In genomic region chr11:72963058-72963788, GRCm38 (mm10) we compare ENCODE assay signal across 15 mouse cellular contexts. TPM values are rescaled to one million over a fixed set of nuclear protein-coding genes. Genes with fewer than 3 reads are reported as not detected.
DNase-seq lines count a peak whose midpoint lies in the region; ATAC-seq lines count a peak whose summit lies in the region.
"Had no signal": no experiment of that assay in that cellular context is flagged by ENCODE, and none has a peak within 500 bp of the region (broad histone marks: within the 10 kb centered on the region; RNA-seq: fewer than 3 reads in every experiment).

No protein-coding gene starts in this region.

- H3K4me2 ChIP-seq in kidney, embryonic 15.5 days = no peak overlapping the region
- peak overlapping the region; percentile 32 for H3K4me2 ChIP-seq in intestine, embryonic 14.5 days (ENCODE audit: low read length)
- H3K4me2 ChIP-seq: embryonic facial prominence, embryonic 13.5 days; limb, embryonic 15.5 days; neural tube, embryonic 12.5 days had no signal

- no peak overlapping the region for H3K27ac ChIP-seq in kidney, embryonic 15.5 days
- peak overlapping the region; percentile 66 for H3K27ac ChIP-seq in intestine, embryonic 14.5 days (ENCODE audit: low read depth)
- H3K27ac ChIP-seq: embryonic facial prominence, embryonic 13.5 days; forebrain, embryonic 10.5 days; limb, embryonic 15.5 days; neural tube, embryonic 12.5 days had no signal

- no peak for DNase-seq in kidney, adult 8-10 months
- DNase-seq in A20 (ENCODE audit: low read depth, low spot score) = peak; percentile 66
- peak; percentile 81 for DNase-seq in intestine, embryonic 14.5 days (ENCODE audit: low spot score)
- DNase-seq in urinary bladder, postnatal 36 days (ENCODE audit: low spot score in 2 of 2) = no peak
- DNase-seq: cerebellum, adult 11-12 months; lung, postnatal 36 days; right cerebral cortex, postnatal 4 days had no signal

- no peaks in the 10 kb centered on the region for H3K36me3 ChIP-seq in kidney, embryonic 15.5 days
- no peaks in the 10 kb centered on the region for H3K36me3 ChIP-seq in intestine, embryonic 14.5 days (ENCODE audit: control insufficient read depth, insufficient read depth, low read length)
- H3K36me3 ChIP-seq: embryonic facial prominence, embryonic 13.5 days; forebrain, embryonic 10.5 days; limb, embryonic 15.5 days; neural tube, embryonic 12.5 days had no signal

- H3K9ac ChIP-seq in kidney, embryonic 15.5 days = no peak overlapping the region
- no peak overlapping the region for H3K9ac ChIP-seq in intestine, embryonic 14.5 days (ENCODE audit: low read length)
- H3K9ac ChIP-seq: embryonic facial prominence, embryonic 13.5 days; limb, embryonic 15.5 days; neural tube, embryonic 12.5 days had no signal

- H3K4me3 ChIP-seq in kidney, embryonic 15.5 days (replicated peaks) = no peak overlapping the region
- H3K4me3 ChIP-seq in intestine, embryonic 14.5 days (ENCODE audit: low read depth, low read length) = no peak overlapping the region
- H3K4me3 ChIP-seq: embryonic facial prominence, embryonic 13.5 days; forebrain, embryonic 10.5 days; limb, embryonic 15.5 days; neural tube, embryonic 12.5 days had no signal

- 31% methylated on average over 7 of the region's 7 CpGs for WGBS in kidney, embryonic 15.5 days
- WGBS in intestine, embryonic 14.5 days = 21% methylated on average over 7 of the region's 7 CpGs

- peaks cover 37% of the 10 kb centered on the region for H3K27me3 ChIP-seq in kidney, embryonic 15.5 days
- peaks cover 12% of the 10 kb centered on the region for H3K27me3 ChIP-seq in intestine, embryonic 14.5 days (replicated peaks; ENCODE audit: control insufficient read depth, insufficient read depth, low read length)

- H3K9me3 ChIP-seq in kidney, embryonic 15.5 days (replicated peaks) = no peaks in the 10 kb centered on the region
- H3K9me3 ChIP-seq in intestine, embryonic 14.5 days (ENCODE audit: control insufficient read depth, low read length) = no peaks in the 10 kb centered on the region
- H3K9me3 ChIP-seq: embryonic facial prominence, embryonic 13.5 days; forebrain, embryonic 10.5 days; limb, embryonic 15.5 days; neural tube, embryonic 12.5 days had no signal

- H3K4me1 ChIP-seq in kidney, embryonic 15.5 days = peaks cover 31% of the 10 kb centered on the region
- H3K4me1 ChIP-seq in intestine, embryonic 14.5 days (replicated peaks; ENCODE audit: control insufficient read depth, insufficient read depth, low read length) = peaks cover 42% of the 10 kb centered on the region

- peak; percentile 37; the same call in 1 of the 2 replicates for ATAC-seq in kidney, embryonic 15.5 days (replicated peaks; ENCODE audit: low FRiP score)
- peak; percentile 56 for ATAC-seq in intestine, embryonic 14.5 days (replicated peaks; ENCODE audit: low FRiP score, low TSS enrichment, low read depth)
- ATAC-seq in neutrophil, adult 5-6 weeks (ENCODE audit: extremely low read depth, insufficient number of reproducible peaks, low FRiP score, poor library complexity, severe bottlenecking) = peak; percentile 33; the same call in 1 of the 2 replicates
- ATAC-seq in frontal cortex, adult (ENCODE audit: low TSS enrichment) = no peak
- ATAC-seq: midbrain, embryonic 16.5 days had no signal

RNA-seq across cellular contexts. Expression of gene Atp2a3, which starts 2.3 kb away (rescaled TPM):
- polyA plus RNA-seq in kidney, embryonic 15.5 days (2015; fragmentation: Nextera tagmentation; extraction: Ambion mirVana) = 4.2 and 5.7 TPM in 2 replicates
- polyA plus RNA-seq in intestine, embryonic 14.5 days (2014; fragmentation: Nextera tagmentation; extraction: Ambion mirVana) = 17.4 and 21.4 TPM in 2 replicates
- 240 and 251 TPM in 2 replicates for total RNA-seq in neutrophil, adult 5-6 weeks (2017)

RNA-seq across cellular contexts. Expression of gene P2rx1, which starts 35.7 kb away (rescaled TPM):
- 1.6 and 1.7 TPM in 2 replicates for polyA plus RNA-seq in kidney, embryonic 15.5 days (2015; fragmentation: Nextera tagmentation; extraction: Ambion mirVana)
- 1.7 and 10.1 TPM in 2 replicates for polyA plus RNA-seq in intestine, embryonic 14.5 days (2014; fragmentation: Nextera tagmentation; extraction: Ambion mirVana)
- 2.4 and 2.6 TPM in 2 replicates for total RNA-seq in neutrophil, adult 5-6 weeks (2017)

RNA-seq across cellular contexts. Expression of gene Camkk1, which starts 55.6 kb away (rescaled TPM):
- polyA plus RNA-seq in kidney, embryonic 15.5 days (2015; fragmentation: Nextera tagmentation; extraction: Ambion mirVana) = 6.7 and 9.2 TPM in 2 replicates
- polyA plus RNA-seq in intestine, embryonic 14.5 days (2014; fragmentation: Nextera tagmentation; extraction: Ambion mirVana) = 4.4 and 4.5 TPM in 2 replicates
- 5.1 and 6.3 TPM in 2 replicates for total RNA-seq in neutrophil, adult 5-6 weeks (2017)

Comparison
In these comparisons a context has a peak if more than half of its experiments do, and no peak if none do; other contexts are left out.
1. DNase-seq: peak in A20 (single experiment) and intestine, embryonic 14.5 days (single experiment); none in kidney, adult 8-10 months (0 of 2) and urinary bladder, postnatal 36 days (0 of 2).